Mouse (Mus musculus) fibroblast of lung, adult 2 months (primary cell): ENCODE results near the gene Olfr951.

Experiments
- DNase-seq: peaks from one replicate; pipeline ENCODE4 v3.0.0-alpha.2; 2011; ENCODE audit warnings: low read depth

Gene Olfr951

GRCm38 (mm10) chr9:39387110-39387509 is at the start of gene Olfr951:
Olfr951 (plus strand) TSS chr9:39387410.
- no peak for DNase-seq

- DNase-seq, result no peak
Measured at GRCm38 (mm10) chr9:39427048-39427447, 39.8 kb downstream of the Olfr951 start, which contains the start of gene Olfr952. Olfr952 (minus strand) TSS chr9:39427148.
